Mouse (Mus musculus): ENCODE results near the gene Samhd1.

GRCm38 (mm10) chr2:157092024-157092423 lies 43.0 kb downstream of the Samhd1 start:
- TF ChIP-seq CTCF (IDR thresholded peaks at IDR 0.05; ENCODE audit: control insufficient read depth, insufficient read depth, insufficient replicate concordance, low read depth, low read length), result no peak
- TF ChIP-seq POLR2A (IDR thresholded peaks at IDR 0.05; ENCODE audit: control insufficient read depth, low read depth, low read length), result no peak
